Mouse (Mus musculus): Measurements from ENCODE around the gene Tcf21.

DNA sequence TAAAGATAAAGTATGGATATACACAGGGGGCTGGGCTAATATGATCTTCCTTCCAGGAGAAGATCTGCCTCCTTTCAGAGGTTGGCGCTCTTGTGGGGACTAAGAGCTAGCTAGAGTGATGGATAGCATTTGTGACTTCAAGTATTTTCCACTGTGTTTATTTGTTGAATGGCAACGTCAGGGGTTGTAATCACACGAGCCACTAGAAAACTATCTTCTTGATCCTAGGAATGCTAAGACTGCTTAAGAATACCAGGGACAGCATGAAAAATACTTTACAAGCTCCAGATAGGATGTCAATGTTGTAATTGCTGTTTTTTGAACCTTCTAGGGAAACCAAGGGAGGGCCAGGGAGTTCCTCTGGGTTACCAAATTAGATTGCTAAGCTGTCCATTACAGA lies 25.4 kb upstream of the Tcf21 start:
- TF ChIP-seq CTCF (IDR thresholded peaks at IDR 0.05; ENCODE audit: insufficient read depth, low read length) (no peak), POLR2A (IDR thresholded peaks at IDR 0.05; ENCODE audit: borderline replicate concordance, extremely low read depth, low read depth, low read length) (no peak)

All from lung, adult 2 months (tissue).